Mouse (Mus musculus) stomach, postnatal 0 days (tissue): Measurements from ENCODE around the gene Gzmf.

Source experiments
- CTCF ChIP-seq: IDR thresholded peaks from 2 replicates; pipeline ENCODE4 v1.5.1; 2016; ENCODE audit warnings: antibody characterized with exemption, low read depth, mild to moderate bottlenecking, moderate library complexity
- EP300 ChIP-seq: optimal IDR thresholded peaks from 2 replicates; pipeline ENCODE3; 2016; ENCODE audit warnings: antibody characterized with exemption

GRCm38 (mm10) chr14:56162109-56162508 is 49.1 kb downstream of the Gzmf start:
- TF ChIP-seq CTCF, result no peak
- TF ChIP-seq EP300, result no peak
